Mouse (Mus musculus): ENCODE measurements around the gene Med25.

Gene Med25

DNA sequence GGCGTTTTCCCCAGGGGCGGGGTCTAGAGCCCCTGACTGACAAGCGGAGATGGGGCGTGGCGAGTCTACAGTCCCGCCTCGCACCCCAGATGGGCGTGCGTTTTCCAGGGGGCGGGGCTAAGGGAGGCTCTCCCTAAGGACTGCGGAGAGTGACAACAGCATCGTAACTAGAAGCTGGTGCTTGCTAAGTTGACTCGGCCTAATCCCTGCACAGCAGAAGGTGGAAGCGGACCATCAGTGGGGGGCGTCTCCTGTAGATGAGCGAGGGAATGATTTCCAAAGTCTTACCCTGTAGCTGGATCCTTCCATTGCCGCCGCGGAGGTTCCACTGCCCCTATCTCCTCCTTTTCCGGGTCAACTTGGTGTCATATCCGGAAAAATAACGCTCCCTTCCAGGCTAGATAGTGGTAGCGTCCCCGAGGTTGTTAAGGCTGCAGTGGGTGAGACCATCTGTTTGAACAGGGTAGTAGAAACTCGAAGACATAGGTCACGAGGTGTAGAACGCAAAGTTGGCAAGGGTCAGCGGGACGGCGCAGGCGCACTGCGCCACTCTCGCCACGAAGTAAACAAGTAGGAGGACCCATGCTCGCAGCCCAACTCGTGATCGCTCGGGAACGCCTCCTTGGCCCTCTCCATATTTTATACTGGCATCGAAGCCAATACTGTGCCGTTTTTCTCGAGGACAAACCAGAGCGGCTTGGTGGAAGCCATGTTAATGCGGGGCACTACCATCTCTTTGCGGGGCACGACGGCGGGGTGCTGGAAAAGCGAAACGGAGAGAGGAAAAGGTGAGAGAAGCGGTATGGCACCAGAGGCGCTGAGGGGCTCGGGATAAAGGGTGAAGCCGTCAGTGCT, 43.7 kb downstream of the Med25 start, which contains the start of the genes Akt1s1 and Tbc1d17:
Gene Akt1s1, plus strand, starts transcription at position 431 of the 855 bp plus-strand sequence.
Gene Tbc1d17, minus strand, starts transcription at position 519 of the 855 bp plus-strand sequence.
- peak; percentile 99 for DNase-seq (ENCODE audit: low spot score)

DNA sequence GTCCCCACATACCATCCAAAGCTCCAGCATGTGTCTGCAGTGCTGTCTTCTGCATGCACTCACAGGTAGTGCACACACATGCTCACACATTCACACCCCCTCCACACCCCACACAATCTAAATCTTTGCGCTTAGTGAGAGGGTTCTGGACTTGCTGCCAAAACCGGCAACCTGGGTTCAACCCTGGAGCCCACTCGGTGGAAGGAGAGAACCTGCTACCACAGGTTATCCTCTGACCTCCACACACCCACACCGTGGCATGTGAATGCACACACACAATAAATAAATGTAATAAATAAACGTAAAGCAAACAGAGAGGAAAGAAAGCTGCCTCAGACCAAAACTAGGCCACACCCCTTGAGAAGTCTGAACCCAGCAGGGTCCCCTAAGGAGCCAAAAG, 44.7 kb downstream of the Med25 start:
- no peak for DNase-seq (ENCODE audit: low spot score)

DNA sequence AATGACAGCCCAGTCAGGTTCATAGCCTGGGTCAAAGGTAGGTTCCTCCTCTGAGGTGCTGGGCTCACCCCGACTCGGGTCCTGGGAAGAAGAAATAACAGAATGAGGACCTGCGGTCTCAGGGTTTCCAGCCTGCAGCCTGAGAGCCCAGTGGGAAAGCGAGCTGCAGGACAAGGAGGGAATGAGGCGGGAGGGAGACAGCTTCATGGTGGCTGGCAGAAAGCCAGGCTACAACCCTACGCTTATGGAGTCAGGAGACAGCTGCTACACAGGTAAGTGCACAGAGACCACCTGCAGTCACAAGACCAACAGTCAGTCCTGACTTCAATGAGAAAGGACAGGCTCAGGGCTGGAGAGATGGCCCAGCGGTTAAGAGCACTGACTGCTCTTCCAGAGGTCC, 45.7 kb downstream of the Med25 start:
- DNase-seq (ENCODE audit: low spot score): no peak

DNA sequence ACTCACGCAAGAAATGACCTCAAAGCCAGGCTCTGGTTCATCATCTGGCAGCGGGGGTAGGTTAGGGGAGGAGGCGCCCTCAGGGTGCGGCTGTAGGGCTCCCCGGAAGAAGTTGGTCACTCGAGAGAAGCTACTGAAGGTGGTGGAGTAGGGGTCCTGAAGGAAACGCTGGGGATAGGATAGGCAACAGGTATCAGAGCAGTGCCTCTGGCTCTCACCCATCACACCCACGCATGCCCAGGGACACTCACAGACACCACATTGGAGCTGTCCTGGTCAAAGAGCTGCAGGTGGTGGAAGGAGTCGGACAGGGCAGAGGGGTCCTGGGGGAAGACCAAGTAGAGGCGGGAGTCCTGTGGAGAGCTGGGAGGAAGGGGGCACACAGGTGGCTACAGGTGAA, 47.5 kb downstream of the Med25 start:
- no peak for DNase-seq (ENCODE audit: low spot score)

DNA sequence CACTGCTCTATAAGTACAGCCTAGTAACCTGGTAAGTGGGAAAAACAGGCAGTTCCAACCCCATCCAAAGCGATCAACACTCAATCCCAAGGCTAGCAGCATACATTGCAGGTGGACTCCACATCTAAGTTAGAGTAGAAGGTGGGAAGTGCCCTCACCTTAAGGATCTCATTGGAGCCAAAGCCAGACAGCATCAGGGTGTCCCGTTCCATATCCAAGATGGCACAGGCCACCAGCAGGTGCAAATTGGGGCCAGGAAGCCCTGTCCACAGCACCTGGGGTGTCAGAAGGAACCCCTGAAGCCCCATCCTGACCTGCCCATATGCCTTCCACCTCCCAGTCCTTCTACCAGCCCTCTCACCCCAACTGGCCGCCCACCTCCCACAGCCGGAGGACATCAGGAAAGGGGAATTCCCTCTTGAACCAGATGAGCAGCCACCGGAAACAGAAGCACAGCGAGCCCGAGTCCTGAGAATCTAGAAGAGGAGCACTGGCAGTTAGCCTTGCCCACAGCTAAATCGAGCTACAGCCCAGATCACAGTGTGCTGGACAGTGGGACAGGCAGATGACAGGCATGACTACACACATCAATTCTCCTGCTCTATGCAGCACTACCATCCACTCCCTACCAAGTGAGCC, 50.6 kb downstream of the Med25 start:
- DNase-seq (ENCODE audit: low spot score): no peak

DNA sequence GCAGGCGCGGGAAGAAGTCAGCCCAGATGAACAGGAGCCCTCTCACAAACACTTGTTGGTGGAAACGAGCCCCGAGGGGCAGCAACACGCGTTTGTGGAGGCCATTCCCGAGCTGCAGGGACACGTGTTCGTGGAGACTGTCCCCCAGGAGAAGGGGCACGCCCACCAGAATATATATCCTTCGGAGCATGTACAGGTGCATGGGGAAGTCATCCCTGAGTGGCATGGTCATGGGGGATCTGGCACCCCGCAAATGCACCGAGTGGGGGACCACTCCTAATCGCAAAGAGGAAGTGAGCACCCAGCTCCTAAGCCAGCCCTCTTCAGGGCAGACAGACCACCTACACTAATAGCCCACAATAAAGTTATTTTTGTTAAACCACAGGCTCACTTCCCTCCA, 52.1 kb downstream of the Med25 start:
- DNase-seq (ENCODE audit: low spot score): no peak

DNA sequence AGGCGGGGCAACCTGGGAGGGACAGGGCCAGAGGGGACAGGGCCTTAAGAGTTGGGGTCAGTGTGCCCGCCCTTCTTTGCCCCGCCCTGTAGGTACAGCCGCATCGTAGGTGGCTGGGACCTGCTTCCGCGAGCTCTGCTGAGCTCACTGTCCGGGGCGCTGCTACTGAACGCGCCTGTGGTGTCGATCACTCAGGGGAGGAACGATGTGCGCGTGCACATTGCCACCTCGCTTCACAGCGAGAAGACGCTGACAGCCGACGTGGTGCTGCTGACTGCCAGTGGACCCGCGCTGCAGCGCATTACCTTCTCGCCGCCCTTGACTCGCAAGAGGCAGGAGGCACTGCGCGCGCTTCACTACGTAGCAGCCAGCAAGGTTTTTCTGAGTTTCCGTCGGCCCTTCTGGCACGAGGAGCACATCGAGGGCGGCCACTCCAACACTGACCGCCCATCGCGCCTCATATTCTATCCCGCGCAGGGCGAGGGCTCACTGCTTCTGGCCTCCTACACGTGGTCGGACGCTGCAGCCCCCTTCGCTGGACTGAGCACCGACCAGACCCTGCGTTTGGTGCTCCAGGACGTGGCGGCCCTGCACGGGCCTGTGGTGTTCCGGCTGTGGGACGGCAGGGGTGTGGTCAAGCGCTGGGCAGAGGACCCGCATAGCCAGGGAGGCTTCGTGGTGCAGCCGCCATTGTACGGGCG, 52.9 kb downstream of the Med25 start:
- DNase-seq (ENCODE audit: low spot score): no peak

DNA sequence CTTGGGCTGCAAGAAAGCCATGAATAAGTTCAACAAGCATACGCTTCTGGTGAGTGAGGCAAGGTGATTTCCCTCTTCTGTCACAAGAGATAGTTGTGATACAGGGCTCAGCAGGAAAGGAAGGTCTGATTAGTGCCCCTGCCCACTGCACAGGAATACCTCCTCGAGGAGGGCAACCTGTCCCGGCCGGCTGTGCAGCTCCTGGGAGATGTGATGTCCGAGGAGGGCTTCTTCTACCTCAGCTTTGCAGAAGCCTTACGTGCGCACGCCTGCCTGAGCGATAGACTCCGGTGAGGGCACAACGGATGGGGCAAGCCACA, 53.4 kb downstream of the Med25 start:
- no peak for DNase-seq (ENCODE audit: low spot score)

DNA sequence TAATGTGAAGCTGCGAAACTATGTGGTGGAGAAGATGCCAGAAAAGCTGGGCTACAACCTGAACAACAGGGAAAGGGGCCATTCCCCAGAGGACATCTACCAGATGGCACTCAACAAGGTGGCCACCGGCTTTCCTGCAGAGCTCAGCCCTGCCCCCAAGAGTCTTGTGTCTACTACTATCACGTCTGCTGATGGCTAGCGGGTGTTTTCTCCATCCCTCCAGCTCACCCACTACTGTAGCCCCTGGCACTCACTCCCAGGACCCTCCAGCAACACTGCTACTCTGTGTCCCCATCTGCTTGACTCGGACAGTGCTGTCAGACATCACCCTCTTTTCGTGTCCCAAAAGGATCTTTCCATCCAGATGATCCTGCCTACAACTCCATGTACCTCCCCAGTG, 54.4 kb downstream of the Med25 start:
- no peak for DNase-seq (ENCODE audit: low spot score)

DNA sequence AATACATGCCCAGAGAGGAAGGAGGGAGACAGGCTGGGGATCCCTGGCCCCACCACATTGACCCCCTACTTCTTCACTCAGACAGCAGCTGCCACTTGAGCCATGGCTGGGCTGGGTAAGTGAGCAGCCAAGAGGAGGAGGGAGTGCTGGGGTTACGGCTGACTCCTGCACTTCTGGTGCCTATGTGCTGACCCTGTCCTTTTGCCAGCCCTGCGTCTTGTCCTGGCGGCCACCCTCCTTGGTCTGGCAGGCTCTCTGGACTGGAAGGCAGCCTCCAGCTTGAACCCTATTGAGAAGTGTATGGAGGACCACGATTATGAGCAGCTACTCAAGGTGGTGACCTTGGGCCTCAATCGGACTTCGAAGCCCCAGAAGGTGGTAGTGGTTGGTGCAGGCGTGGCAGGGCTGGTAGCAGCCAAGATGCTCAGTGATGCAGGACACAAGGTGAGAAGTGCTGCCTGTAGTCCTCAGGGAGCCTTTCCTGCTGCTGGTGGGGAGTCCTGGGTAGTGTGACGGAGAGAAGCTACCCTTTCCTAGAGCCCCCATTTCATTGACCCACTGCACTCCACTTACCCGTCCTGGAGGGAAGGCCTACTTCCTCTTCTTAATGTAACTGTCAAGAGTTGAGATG, 56.0 kb downstream of the Med25 start:
- DNase-seq (ENCODE audit: low spot score): no peak

DNA sequence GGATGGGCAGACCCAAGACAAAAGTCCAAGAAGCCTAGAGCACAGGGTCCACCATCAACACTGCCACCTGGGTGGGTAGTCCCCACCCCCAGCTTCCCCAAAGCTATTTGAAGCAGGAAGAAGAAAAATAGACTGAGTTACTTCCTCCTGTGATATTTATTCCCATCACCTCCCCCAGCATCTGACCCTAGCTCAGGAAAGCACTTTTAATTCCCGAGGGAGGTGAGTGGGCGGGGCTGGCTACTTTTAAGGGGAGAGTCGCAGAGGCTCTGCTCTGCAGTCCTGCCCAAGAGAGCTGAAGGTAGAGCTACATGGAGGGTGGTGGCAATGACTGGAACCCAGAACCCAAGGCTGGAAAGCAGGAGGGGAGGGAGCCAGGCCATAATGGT, 56.5 kb downstream of the Med25 start:
- no peak for DNase-seq (ENCODE audit: low spot score)

DNA sequence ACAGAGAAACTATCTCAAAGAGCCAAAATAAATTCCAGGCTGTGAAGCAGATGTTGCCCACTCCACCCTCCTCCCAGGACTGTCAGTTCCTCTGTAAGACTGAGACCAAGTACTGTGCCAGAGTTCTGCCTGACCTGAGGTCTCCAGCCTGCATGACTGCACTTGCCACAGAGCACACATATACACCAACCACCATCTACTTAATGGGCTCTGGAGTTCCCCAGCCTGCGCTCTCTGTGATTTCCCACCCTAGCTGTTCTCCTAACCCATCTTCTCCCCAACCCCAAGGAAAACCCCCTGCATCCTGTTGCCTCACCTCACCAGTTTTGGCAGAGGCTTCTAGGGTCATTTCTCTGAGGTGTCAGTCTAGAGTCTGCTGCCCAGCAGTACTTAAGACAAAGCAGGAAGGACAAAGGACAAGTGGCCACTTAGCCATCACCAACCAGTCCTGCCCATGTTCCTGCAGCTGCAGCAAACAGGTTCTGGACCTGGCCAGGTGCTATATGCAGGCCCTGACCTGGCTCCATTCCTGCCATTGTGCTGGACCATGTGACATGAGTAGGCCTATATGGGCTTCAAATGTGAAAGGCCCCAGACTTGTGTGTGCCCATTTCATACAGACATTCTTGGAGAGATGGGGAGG, 57.0 kb downstream of the Med25 start:
- no peak for DNase-seq (ENCODE audit: low spot score)

DNA sequence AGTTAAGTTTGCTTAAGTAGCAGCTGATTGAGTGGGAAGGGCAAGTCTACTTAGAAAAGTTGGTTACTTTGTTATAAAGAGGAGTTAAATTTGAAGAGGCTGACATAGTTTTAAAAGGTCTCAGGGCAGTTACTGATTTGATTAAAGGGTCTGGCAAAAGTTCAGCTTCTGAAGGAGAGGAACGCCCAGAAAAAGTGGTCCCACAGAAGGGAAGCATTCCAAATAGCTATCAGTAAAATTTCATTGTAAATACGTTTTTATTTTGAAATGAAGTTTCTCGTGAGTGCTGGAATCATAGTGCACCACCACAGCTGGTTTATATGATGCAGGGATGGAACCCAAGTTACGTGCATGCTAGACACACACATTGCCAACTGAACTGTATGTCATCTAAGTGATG, 59.7 kb downstream of the Med25 start:
- no peak for DNase-seq (ENCODE audit: low spot score)

DNA sequence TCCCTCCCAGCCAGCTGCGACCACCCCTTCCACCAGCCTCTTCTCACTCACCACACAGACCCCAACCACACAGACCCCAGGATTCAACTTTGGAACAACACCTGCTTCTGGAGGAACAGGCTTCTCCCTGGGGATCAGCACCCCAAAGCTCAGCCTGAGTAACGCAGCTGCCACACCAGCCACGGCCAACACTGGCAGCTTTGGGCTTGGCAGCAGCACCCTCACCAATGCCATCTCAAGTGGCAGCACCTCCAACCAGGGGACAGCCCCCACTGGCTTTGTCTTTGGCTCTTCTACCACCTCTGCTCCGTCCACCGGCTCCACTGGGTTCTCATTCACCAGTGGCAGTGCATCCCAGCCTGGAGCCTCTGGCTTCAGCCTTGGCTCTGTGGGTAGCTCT, 63.8 kb downstream of the Med25 start:
- DNase-seq (ENCODE audit: low spot score): no peak

DNA sequence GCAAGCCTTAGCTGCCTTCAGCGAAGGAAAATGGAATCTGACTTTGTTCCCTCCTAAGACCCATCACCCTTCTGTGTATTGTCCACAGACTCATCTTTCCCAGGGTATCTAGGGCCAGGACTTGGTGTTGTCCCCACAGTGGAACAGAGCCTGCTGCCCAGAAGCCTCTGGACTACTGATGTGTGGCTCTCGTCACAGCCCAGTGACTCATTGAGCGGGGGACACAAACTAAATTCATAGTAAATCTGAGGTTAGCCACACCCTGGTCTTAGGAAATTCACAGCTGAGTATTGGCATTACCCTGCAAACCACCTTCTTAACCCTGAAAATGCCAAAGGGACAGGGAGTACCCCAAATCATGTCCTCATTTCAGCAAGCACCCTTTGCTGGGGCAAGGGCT, 65.7 kb downstream of the Med25 start:
- no peak for DNase-seq (ENCODE audit: low spot score)
